Mouse (Mus musculus): ENCODE measurements around the gene Rfxank. TPM values are rescaled to one million over a fixed set of nuclear protein-coding genes. Genes with fewer than 3 reads are reported as not detected.

The Rfxank gene
- polyA plus RNA-seq, 1 experiment from 2014 or later: 19.5 TPM

GRCm38 (mm10) chr8:70114892-70115291 is 24.1 kb downstream of the Rfxank start:
- H3K4me3 ChIP-seq: no peak overlapping the region
- H3K27me3 ChIP-seq (ENCODE audit: insufficient read depth, poor library complexity, severe bottlenecking): peaks cover 100% of the 10 kb centered on the region
- DNase-seq (ENCODE audit: low spot score): no peak
- WGBS: 71% methylated on average over 13 of the region's 13 CpGs
- H3K9me3 ChIP-seq: no peaks in the 10 kb centered on the region
- peaks cover 56% of the 10 kb centered on the region for H3K36me3 ChIP-seq
- H3K4me1 ChIP-seq (replicated peaks): peaks cover 41% of the 10 kb centered on the region
- H3K27ac ChIP-seq: no peak overlapping the region

- Histone ChIP-seq H3K27ac (no peak overlapping the region), H3K9me3 (no peaks in the 10 kb centered on the region), H3K27me3 (ENCODE audit: insufficient read depth, poor library complexity, severe bottlenecking) (peaks cover 100% of the 10 kb centered on the region), H3K4me3 (no peak overlapping the region), H3K36me3 (peaks cover 61% of the 10 kb centered on the region), H3K4me1 (replicated peaks) (peaks cover 37% of the 10 kb centered on the region)
- WGBS: 25% methylated on average over 6 of the region's 6 CpGs
- no peak for DNase-seq (ENCODE audit: low spot score)
Measured at GRCm38 (mm10) chr8:70114488-70114887, 24.5 kb downstream of the Rfxank start.

- Histone ChIP-seq H3K4me1 (replicated peaks) (peaks cover 17% of the 10 kb centered on the region), H3K27me3 (ENCODE audit: insufficient read depth, poor library complexity, severe bottlenecking) (peaks cover 92% of the 10 kb centered on the region), H3K4me3 (peak overlapping the region; percentile 23; the same call in 1 of the 2 replicates), H3K36me3 (peaks cover 80% of the 10 kb centered on the region), H3K27ac (no peak overlapping the region), H3K9me3 (no peaks in the 10 kb centered on the region)
- 7% methylated on average over 43 of the region's 43 CpGs for WGBS
- DNase-seq (ENCODE audit: low spot score): no peak
Measured at GRCm38 (mm10) chr8:70112401-70113016, 26.4 kb downstream of the Rfxank start.

GRCm38 (mm10) chr8:70111192-70111795 is 27.7 kb downstream of the Rfxank start:
- Histone ChIP-seq H3K36me3 (peaks cover 92% of the 10 kb centered on the region), H3K27me3 (ENCODE audit: insufficient read depth, poor library complexity, severe bottlenecking) (peaks cover 80% of the 10 kb centered on the region), H3K9me3 (no peaks in the 10 kb centered on the region), H3K4me1 (replicated peaks) (peaks cover 14% of the 10 kb centered on the region), H3K4me3 (no peak overlapping the region), H3K27ac (no peak overlapping the region)
- no peak for DNase-seq (ENCODE audit: low spot score)
- WGBS: 52% methylated on average over 23 of the region's 23 CpGs

GRCm38 (mm10) chr8:70110451-70110850 is 28.5 kb downstream of the Rfxank start:
- 87% methylated on average over 2 of the region's 2 CpGs for WGBS
- no peak overlapping the region for H3K27ac ChIP-seq
- DNase-seq (ENCODE audit: low spot score): no peak
- H3K9me3 ChIP-seq: no peaks in the 10 kb centered on the region
- H3K27me3 ChIP-seq (ENCODE audit: insufficient read depth, poor library complexity, severe bottlenecking): peaks cover 72% of the 10 kb centered on the region
- no peak overlapping the region for H3K4me3 ChIP-seq
- peaks cover 14% of the 10 kb centered on the region for H3K4me1 ChIP-seq (replicated peaks)
- peaks cover 92% of the 10 kb centered on the region for H3K36me3 ChIP-seq

- DNase-seq (ENCODE audit: low spot score): no peak
- Histone ChIP-seq H3K9me3 (no peaks in the 10 kb centered on the region), H3K27ac (no peak overlapping the region), H3K27me3 (ENCODE audit: insufficient read depth, poor library complexity, severe bottlenecking) (peaks cover 16% of the 10 kb centered on the region), H3K36me3 (peaks cover 73% of the 10 kb centered on the region), H3K4me1 (replicated peaks) (0 out of 2 replicates have a peak, but pooled peaks cover 7% of the 10 kb centered on the region), H3K4me3 (no peak overlapping the region)
- 83% methylated on average over 7 of the region's 7 CpGs for WGBS
Measured at GRCm38 (mm10) chr8:70104922-70105321, 34.0 kb downstream of the Rfxank start.

- no peak overlapping the region for H3K4me3 ChIP-seq
- no peak for DNase-seq (ENCODE audit: low spot score)
- H3K4me1 ChIP-seq (replicated peaks): 0 out of 2 replicates have a peak, but pooled peaks cover 7% of the 10 kb centered on the region
- no peak overlapping the region for H3K27ac ChIP-seq
- 19% methylated on average over 6 of the region's 6 CpGs for WGBS
- H3K9me3 ChIP-seq: no peaks in the 10 kb centered on the region
- peaks cover 73% of the 10 kb centered on the region for H3K36me3 ChIP-seq
- H3K27me3 ChIP-seq (ENCODE audit: insufficient read depth, poor library complexity, severe bottlenecking): peaks cover 12% of the 10 kb centered on the region
Measured at GRCm38 (mm10) chr8:70104506-70104905, 34.4 kb downstream of the Rfxank start.

- WGBS: 87% methylated on average over 8 of the region's 8 CpGs
- no peak overlapping the region for H3K27ac ChIP-seq
- no peak for DNase-seq (ENCODE audit: low spot score)
- H3K36me3 ChIP-seq: peaks cover 78% of the 10 kb centered on the region
- H3K4me1 ChIP-seq (replicated peaks): 0 out of 2 replicates have a peak, but pooled peaks cover 7% of the 10 kb centered on the region
- peaks cover 9% of the 10 kb centered on the region for H3K9me3 ChIP-seq
- no peak overlapping the region for H3K4me3 ChIP-seq
- peaks cover 8% of the 10 kb centered on the region; the same call in 1 of the 2 replicates for H3K27me3 ChIP-seq (ENCODE audit: insufficient read depth, poor library complexity, severe bottlenecking)
Measured at GRCm38 (mm10) chr8:70100241-70100640, 38.7 kb downstream of the Rfxank start.

- no peak overlapping the region for H3K27ac ChIP-seq
- H3K4me3 ChIP-seq: no peak overlapping the region
- 81% methylated on average over 8 of the region's 8 CpGs for WGBS
- no peaks in the 10 kb centered on the region for H3K4me1 ChIP-seq (replicated peaks)
- H3K36me3 ChIP-seq: peaks cover 84% of the 10 kb centered on the region
- no peak for DNase-seq (ENCODE audit: low spot score)
- H3K9me3 ChIP-seq: peaks cover 9% of the 10 kb centered on the region
- peaks cover 9% of the 10 kb centered on the region; the same call in 1 of the 2 replicates for H3K27me3 ChIP-seq (ENCODE audit: insufficient read depth, poor library complexity, severe bottlenecking)
Measured at GRCm38 (mm10) chr8:70099276-70099675, 39.7 kb downstream of the Rfxank start.

- peaks cover 21% of the 10 kb centered on the region for H3K4me1 ChIP-seq (replicated peaks)
- peaks cover 3% of the 10 kb centered on the region; the same call in 1 of the 2 replicates for H3K9me3 ChIP-seq
- peaks cover 31% of the 10 kb centered on the region for H3K36me3 ChIP-seq
- no peak overlapping the region for H3K4me3 ChIP-seq
- H3K27me3 ChIP-seq (ENCODE audit: insufficient read depth, poor library complexity, severe bottlenecking): peaks cover 63% of the 10 kb centered on the region
- 62% methylated on average over 8 of the region's 8 CpGs for WGBS
- no peak for DNase-seq (ENCODE audit: low spot score)
- no peak overlapping the region for H3K27ac ChIP-seq
Measured at GRCm38 (mm10) chr8:70092786-70093185, 46.2 kb downstream of the Rfxank start.

GRCm38 (mm10) chr8:70089296-70089960 is 49.5 kb downstream of the Rfxank start:
- no peak overlapping the region for H3K4me3 ChIP-seq
- H3K27me3 ChIP-seq (ENCODE audit: insufficient read depth, poor library complexity, severe bottlenecking): peaks cover 89% of the 10 kb centered on the region
- 42% methylated on average over 9 of the region's 9 CpGs for WGBS
- peaks cover 37% of the 10 kb centered on the region for H3K4me1 ChIP-seq (replicated peaks)
- H3K36me3 ChIP-seq: no peaks in the 10 kb centered on the region
- peak; percentile 31 for DNase-seq (ENCODE audit: low spot score)
- H3K27ac ChIP-seq: no peak overlapping the region
- H3K9me3 ChIP-seq: no peaks in the 10 kb centered on the region

GRCm38 (mm10) chr8:70087836-70088650 is 50.9 kb downstream of the Rfxank start:
- Histone ChIP-seq H3K27ac (peak overlapping the region; percentile 60; the same call in 1 of the 2 replicates), H3K27me3 (ENCODE audit: insufficient read depth, poor library complexity, severe bottlenecking) (peaks cover 91% of the 10 kb centered on the region), H3K9me3 (no peaks in the 10 kb centered on the region), H3K4me3 (peak overlapping the region; percentile 54), H3K36me3 (no peaks in the 10 kb centered on the region), H3K4me1 (replicated peaks) (peaks cover 51% of the 10 kb centered on the region)
- WGBS: 3% methylated on average over 56 of the region's 56 CpGs
- peak; percentile 79 for DNase-seq (ENCODE audit: low spot score)
